Mouse (Mus musculus) kidney, embryonic 14.5 days (tissue): ENCODE results near the gene Wdr18. TPM values are rescaled to one million over a fixed set of nuclear protein-coding genes. Genes with fewer than 3 reads are reported as not detected.

Source experiments
- ATAC-seq: fragments of 200-750 bp; cut with Nextera tagmentation; 2 replicates; pipeline ENCODE4 v1.8.0; 2017; ENCODE audit warnings: moderate number of reproducible peaks, mild to moderate bottlenecking, moderate TSS enrichment, moderate library complexity; ENCODE audit not compliant: low FRiP score, low TSS enrichment
- H3K27ac ChIP-seq: fragments of 300-500 bp; sonication (generic); 2 replicates; pipeline ENCODE4 v1.5.1; 2014; ENCODE audit warnings: low read depth, mild to moderate bottlenecking, low read length, moderate library complexity, mixed read lengths
- H3K27me3 ChIP-seq: fragments of 300-500 bp; sonication (generic); 2 replicates; pipeline ENCODE4 v1.6.1; 2014; ENCODE audit warnings: mild to moderate bottlenecking, low read length; ENCODE audit not compliant: control insufficient read depth, insufficient read depth
- H3K36me3 ChIP-seq: fragments of 300-500 bp; sonication (generic); 2 replicates; pipeline ENCODE4 v1.6.1; 2014; ENCODE audit warnings: low read length, mixed read lengths; ENCODE audit not compliant: control insufficient read depth, insufficient read depth
- H3K4me1 ChIP-seq: fragments of 300-500 bp; sonication (generic); 2 replicates; pipeline ENCODE4 v1.6.1; 2014; ENCODE audit warnings: low read length, mixed read lengths; ENCODE audit not compliant: control insufficient read depth, insufficient read depth
- H3K4me2 ChIP-seq: fragments of 300-500 bp; sonication (generic); replicated peaks from 2 replicates; pipeline ENCODE4 v1.6.1; 2014; ENCODE audit warnings: low read depth, mild to moderate bottlenecking, low read length
- H3K4me3 ChIP-seq: fragments of 300-500 bp; sonication (generic); 2 replicates; pipeline ENCODE4 v1.5.1; 2014; ENCODE audit warnings: mild to moderate bottlenecking, low read length
- H3K9ac ChIP-seq: fragments of 300-500 bp; sonication (generic); 2 replicates; pipeline ENCODE4 v1.6.1; 2014; ENCODE audit warnings: low read depth, mild to moderate bottlenecking, low read length, moderate library complexity
- H3K9me3 ChIP-seq: fragments of 300-500 bp; sonication (generic); 2 replicates; pipeline ENCODE4 v1.6.1; 2016; ENCODE audit warnings: low read length; ENCODE audit not compliant: control insufficient read depth
- WGBS: fragments of 180-500 bp; shearing (Covaris S2); extraction: QIAGEN DNeasy Blood & Tissue Kit; methylation state at CpG from one replicate; pipeline ENCODE4 v1.1.7; 2014; 5-methylcytosine and 5-hydroxymethylcytosine counted together
- polyA plus RNA-seq: library from polyadenylated mRNA; unstranded; fragments of >200 nt; fragmentation: Nextera tagmentation; extraction: Ambion mirVana; gene quantifications from 2 replicates; pipeline ENCODE4 v1.2.1, GENCODE M21; 2014

Gene Wdr18
- polyA plus RNA-seq: 132 and 147 TPM in 2 replicates

GRCm38 (mm10) chr10:79959847-79960601 lies at the start of gene Wdr18:
Gene Wdr18, plus strand, starts transcription at chr10:79960152.
- peaks cover 19% of the 10 kb centered on the region for H3K4me1 ChIP-seq
- peak; percentile 95 for ATAC-seq
- WGBS: under 1% methylated on average over 61 of the region's 61 CpGs
- H3K36me3 ChIP-seq: peaks cover 30% of the 10 kb centered on the region
- peak within 1 kb of the TSS; percentile 73 for H3K4me3 ChIP-seq
- H3K9ac ChIP-seq: peak within 1 kb of the TSS; percentile 90
- H3K27me3 ChIP-seq: no peaks in the 10 kb centered on the region; the same call in 1 of the 2 replicates
- peak within 1 kb of the TSS; percentile 90 for H3K4me2 ChIP-seq
- H3K27ac ChIP-seq: peak within 1 kb of the TSS; percentile 34; the same call in 1 of the 2 replicates
- H3K9me3 ChIP-seq: no peaks in the 10 kb centered on the region

GRCm38 (mm10) chr10:79910556-79910955 lies 49.4 kb upstream of the Wdr18 start, which contains the start of gene Gm26602:
Gene Gm26602, plus strand, starts transcription at chr10:79910856.
- Histone ChIP-seq H3K9me3 (no peaks in the 10 kb centered on the region), H3K27me3 (no peaks in the 10 kb centered on the region), H3K9ac (no peak within 1 kb of the TSS), H3K4me2 (no peak within 1 kb of the TSS), H3K4me3 (no peak within 1 kb of the TSS), H3K4me1 (0 out of 2 replicates have a peak, but pooled peaks cover 5% of the 10 kb centered on the region), H3K27ac (peak within 1 kb of the TSS; percentile 6; the same call in 1 of the 2 replicates), H3K36me3 (peaks cover 36% of the 10 kb centered on the region)
- ATAC-seq: no peak
- WGBS: 92% methylated on average over 4 of the region's 4 CpGs

- ATAC-seq: no peak
- 69% methylated on average over 20 of the region's 20 CpGs for WGBS
- Histone ChIP-seq H3K9ac (no peak overlapping the region), H3K4me1 (peaks cover 5% of the 10 kb centered on the region; the same call in 1 of the 2 replicates), H3K36me3 (peaks cover 24% of the 10 kb centered on the region), H3K9me3 (no peaks in the 10 kb centered on the region), H3K4me2 (no peak overlapping the region), H3K27ac (no peak overlapping the region), H3K4me3 (no peak overlapping the region), H3K27me3 (no peaks in the 10 kb centered on the region; the same call in 1 of the 2 replicates)
Measured at GRCm38 (mm10) chr10:79912412-79912811, 47.5 kb upstream of the Wdr18 start.

- Histone ChIP-seq H3K27ac (no peak overlapping the region), H3K4me1 (peaks cover 5% of the 10 kb centered on the region; the same call in 1 of the 2 replicates), H3K4me3 (no peak overlapping the region), H3K4me2 (no peak overlapping the region; the same call in 1 of the 2 replicates), H3K27me3 (peaks cover 19% of the 10 kb centered on the region), H3K9ac (no peak overlapping the region), H3K9me3 (no peaks in the 10 kb centered on the region), H3K36me3 (peaks cover 24% of the 10 kb centered on the region)
- no peak for ATAC-seq
- WGBS: 77% methylated on average over 11 of the region's 11 CpGs
Measured at GRCm38 (mm10) chr10:79914131-79914947, 45.6 kb upstream of the Wdr18 start.

GRCm38 (mm10) chr10:79914948-79915596 lies 44.9 kb upstream of the Wdr18 start:
- peaks cover 26% of the 10 kb centered on the region for H3K27me3 ChIP-seq
- H3K9me3 ChIP-seq: no peaks in the 10 kb centered on the region
- H3K4me2 ChIP-seq: no peak overlapping the region; the same call in 1 of the 2 replicates
- 70% methylated on average over 7 of the region's 7 CpGs for WGBS
- H3K27ac ChIP-seq: no peak overlapping the region
- H3K9ac ChIP-seq: no peak overlapping the region
- peaks cover 10% of the 10 kb centered on the region; the same call in 1 of the 2 replicates for H3K4me1 ChIP-seq
- ATAC-seq: no peak
- peaks cover 24% of the 10 kb centered on the region for H3K36me3 ChIP-seq
- no peak overlapping the region for H3K4me3 ChIP-seq

- peak overlapping the region; percentile 53 for H3K4me3 ChIP-seq
- no peaks in the 10 kb centered on the region for H3K9me3 ChIP-seq
- peaks cover 19% of the 10 kb centered on the region for H3K4me1 ChIP-seq
- H3K36me3 ChIP-seq: peaks cover 17% of the 10 kb centered on the region
- 5% methylated on average over 8 of the region's 8 CpGs for WGBS
- no peak for ATAC-seq
- peak overlapping the region; percentile 85 for H3K9ac ChIP-seq
- no peak overlapping the region for H3K27ac ChIP-seq
- peaks cover 36% of the 10 kb centered on the region for H3K27me3 ChIP-seq
- peak overlapping the region; percentile 62 for H3K4me2 ChIP-seq
Measured at GRCm38 (mm10) chr10:79916081-79916480, 43.9 kb upstream of the Wdr18 start.

GRCm38 (mm10) chr10:79916808-79917531 lies 43.0 kb upstream of the Wdr18 start, which contains the start of gene Kiss1r:
Gene Kiss1r, plus strand, starts transcription at chr10:79916971.
- ATAC-seq: peak; percentile 77
- 2% methylated on average over 42 of the region's 42 CpGs for WGBS
- Histone ChIP-seq H3K27ac (peak within 1 kb of the TSS; percentile 26; the same call in 1 of the 2 replicates), H3K4me2 (peak within 1 kb of the TSS; percentile 62), H3K36me3 (peaks cover 8% of the 10 kb centered on the region; the same call in 1 of the 2 replicates), H3K27me3 (peaks cover 45% of the 10 kb centered on the region), H3K4me1 (peaks cover 28% of the 10 kb centered on the region), H3K9me3 (no peaks in the 10 kb centered on the region), H3K4me3 (peak within 1 kb of the TSS; percentile 53), H3K9ac (peak within 1 kb of the TSS; percentile 85)
